Mouse (Mus musculus) embryonic facial prominence, embryonic 13.5 days (tissue): ENCODE data around the gene Sqor. TPM values are rescaled to one million over a fixed set of nuclear protein-coding genes. Genes with fewer than 3 reads are reported as not detected.
A peak's percentile ranks its signal among the peaks of the same experiment; 100 is the strongest.

ENCODE experiments used
- ATAC-seq: fragments of 200-750 bp; cut with Nextera tagmentation; 2 replicates; pipeline ENCODE4 v1.8.0; 2017; ENCODE audit warnings: low read depth; ENCODE audit not compliant: insufficient number of reproducible peaks, insufficient read depth, low FRiP score, low TSS enrichment
- H3K27ac ChIP-seq: fragments of 300-500 bp; sonication (generic); 2 replicates; pipeline ENCODE4 v1.5.1; 2015; ENCODE audit warnings: moderate library complexity, mild to moderate bottlenecking, inconsistent platforms
- H3K27me3 ChIP-seq: fragments of 300-500 bp; sonication (generic); 2 replicates; pipeline ENCODE4 v1.6.1; 2015; ENCODE audit warnings: mild to moderate bottlenecking, inconsistent platforms
- H3K36me3 ChIP-seq: fragments of 300-500 bp; sonication (generic); 2 replicates; pipeline ENCODE4 v1.6.1; 2015; ENCODE audit warnings: mild to moderate bottlenecking, inconsistent platforms
- H3K4me1 ChIP-seq: fragments of 300-500 bp; sonication (generic); 2 replicates; pipeline ENCODE4 v1.6.1; 2015; ENCODE audit warnings: inconsistent platforms
- H3K4me2 ChIP-seq: fragments of 300-500 bp; sonication (generic); 2 replicates; pipeline ENCODE4 v1.6.1; 2015; ENCODE audit warnings: moderate library complexity, mild to moderate bottlenecking, inconsistent platforms
- H3K4me3 ChIP-seq: fragments of 300-500 bp; sonication (generic); 2 replicates; pipeline ENCODE4 v1.5.1; 2015; ENCODE audit warnings: mild to moderate bottlenecking, inconsistent platforms
- H3K9ac ChIP-seq: fragments of 300-500 bp; sonication (generic); 2 replicates; pipeline ENCODE4 v1.6.1; 2015; ENCODE audit warnings: mild to moderate bottlenecking, inconsistent platforms
- H3K9me3 ChIP-seq: fragments of 300-500 bp; sonication (generic); 2 replicates; pipeline ENCODE4 v1.6.1; 2016; ENCODE audit warnings: inconsistent platforms
- WGBS: fragments of 180-500 bp; shearing (Covaris S2); methylation state at CpG from one replicate; pipeline ENCODE4 v1.1.7; 2015; ENCODE audit warnings: mixed read lengths; 5-methylcytosine and 5-hydroxymethylcytosine counted together
- polyA plus RNA-seq: library from polyadenylated mRNA; unstranded; fragments of >200 nt; fragmentation: Nextera tagmentation; extraction: Ambion mirVana; gene quantifications from 2 replicates; pipeline ENCODE4 v1.2.1, GENCODE M21; 2015

Sqor gene
- polyA plus RNA-seq, 1 experiment from 2014 or later, result 4.7 TPM

GRCm38 (mm10) chr2:122786167-122786566 is 21.1 kb downstream of the Sqor start:
- no peaks in the 10 kb centered on the region for H3K4me1 ChIP-seq
- no peak overlapping the region for H3K9ac ChIP-seq
- no peak overlapping the region for H3K4me2 ChIP-seq
- no peak overlapping the region for H3K4me3 ChIP-seq
- WGBS, result 67% methylated on average over 2 of the region's 2 CpGs
- no peak for ATAC-seq
- H3K27me3 ChIP-seq, result no peaks in the 10 kb centered on the region
- H3K27ac ChIP-seq, result no peak overlapping the region
- no peaks in the 10 kb centered on the region for H3K9me3 ChIP-seq
- H3K36me3 ChIP-seq, result no peaks in the 10 kb centered on the region

- Histone ChIP-seq H3K4me2 (no peak overlapping the region), H3K36me3 (no peaks in the 10 kb centered on the region), H3K4me1 (no peaks in the 10 kb centered on the region), H3K9me3 (no peaks in the 10 kb centered on the region), H3K27me3 (no peaks in the 10 kb centered on the region), H3K9ac (no peak overlapping the region), H3K27ac (no peak overlapping the region), H3K4me3 (no peak overlapping the region)
- WGBS, result 73% methylated on average over 7 of the region's 7 CpGs
- ATAC-seq, result no peak
These were observed 24.3 kb downstream of the Sqor start for GRCm38 (mm10) chr2:122789311-122789710.

- H3K36me3 ChIP-seq, result no peaks in the 10 kb centered on the region
- H3K27ac ChIP-seq, result no peak overlapping the region
- no peak overlapping the region for H3K4me3 ChIP-seq
- no peaks in the 10 kb centered on the region for H3K4me1 ChIP-seq
- no peaks in the 10 kb centered on the region for H3K9me3 ChIP-seq
- no peaks in the 10 kb centered on the region for H3K27me3 ChIP-seq
- no peak for ATAC-seq
- WGBS, result 53% methylated on average over 6 of the region's 6 CpGs
- H3K9ac ChIP-seq, result no peak overlapping the region
- H3K4me2 ChIP-seq, result no peak overlapping the region
These were observed 24.7 kb downstream of the Sqor start for GRCm38 (mm10) chr2:122789730-122790129.

DNA sequence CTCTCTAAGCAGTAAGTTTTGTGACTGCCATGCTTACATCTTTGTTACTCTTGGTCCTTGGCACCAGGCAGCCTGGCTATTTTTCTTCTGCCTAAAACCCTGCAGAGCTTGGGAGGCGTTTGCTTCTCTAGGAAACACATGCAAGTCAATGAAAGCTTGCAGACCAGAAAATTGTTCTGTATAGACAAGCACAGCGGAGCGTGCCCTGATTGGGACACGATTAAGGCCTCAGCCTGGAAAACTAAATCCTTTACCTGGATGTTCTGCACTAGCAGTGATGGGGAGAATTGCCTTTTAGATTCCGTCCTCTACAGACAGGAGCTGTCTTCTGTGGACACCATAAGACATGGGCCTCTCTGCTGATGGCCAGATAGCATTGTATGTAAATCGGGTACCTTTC is 39.4 kb downstream of the Sqor start:
- WGBS, result 82% methylated on average over 6 of the region's 6 CpGs
- Histone ChIP-seq H3K27me3 (no peaks in the 10 kb centered on the region), H3K27ac (no peak overlapping the region), H3K9ac (no peak overlapping the region), H3K4me2 (no peak overlapping the region), H3K4me3 (no peak overlapping the region), H3K4me1 (no peaks in the 10 kb centered on the region), H3K36me3 (no peaks in the 10 kb centered on the region), H3K9me3 (no peaks in the 10 kb centered on the region)
- no peak for ATAC-seq

DNA sequence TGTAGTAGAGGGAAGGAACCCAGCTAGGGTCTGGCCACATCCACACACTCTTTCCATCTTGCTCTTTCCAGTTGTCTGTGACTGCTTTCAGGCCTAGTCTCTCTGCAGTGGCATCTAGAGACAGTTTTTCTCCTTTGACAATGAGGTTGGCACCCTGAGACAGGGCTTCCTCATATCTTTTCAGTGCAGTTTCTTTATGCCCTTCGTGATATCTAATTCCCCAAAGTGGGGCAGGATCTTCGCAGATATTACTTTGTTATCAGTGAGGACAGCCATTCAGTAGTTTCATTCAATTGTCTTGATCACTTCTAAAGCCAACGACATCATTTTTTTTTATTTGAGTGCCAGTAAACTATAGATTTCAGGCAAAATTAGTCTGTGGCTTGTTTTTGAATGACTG is 41.0 kb downstream of the Sqor start:
- no peak for ATAC-seq
- H3K27me3 ChIP-seq, result no peaks in the 10 kb centered on the region
- no peak overlapping the region for H3K4me3 ChIP-seq
- H3K4me2 ChIP-seq, result no peak overlapping the region
- WGBS, result 90% methylated on average over 3 of the region's 3 CpGs
- H3K36me3 ChIP-seq, result no peaks in the 10 kb centered on the region
- no peaks in the 10 kb centered on the region for H3K9me3 ChIP-seq
- H3K9ac ChIP-seq, result no peak overlapping the region
- H3K4me1 ChIP-seq, result no peaks in the 10 kb centered on the region
- H3K27ac ChIP-seq, result no peak overlapping the region

DNA sequence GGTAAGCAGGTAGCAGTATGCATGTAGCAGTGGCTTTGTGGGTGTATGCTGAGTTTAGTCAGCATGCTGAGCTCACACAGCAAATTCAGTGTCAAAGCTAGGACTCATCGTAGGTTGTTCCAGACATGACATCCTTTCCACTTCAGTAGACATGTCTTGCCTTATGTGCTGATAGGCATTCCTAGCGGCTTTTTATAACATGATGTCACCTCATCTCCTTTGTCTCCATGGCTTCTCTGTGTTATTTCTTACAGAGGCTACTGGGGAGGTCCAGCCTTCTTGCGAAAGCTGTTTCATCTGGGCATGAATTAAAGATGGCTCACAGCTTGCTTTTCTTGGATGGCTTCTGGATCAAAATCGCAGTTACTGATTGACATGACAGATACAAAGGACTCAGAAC is 44.0 kb downstream of the Sqor start:
- 85% methylated on average over 4 of the region's 4 CpGs for WGBS

GRCm38 (mm10) chr2:122816986-122817385 is 51.9 kb downstream of the Sqor start:
- Histone ChIP-seq H3K9ac (no peak overlapping the region), H3K27me3 (no peaks in the 10 kb centered on the region), H3K9me3 (no peaks in the 10 kb centered on the region), H3K4me2 (no peak overlapping the region), H3K27ac (no peak overlapping the region), H3K36me3 (no peaks in the 10 kb centered on the region), H3K4me1 (no peaks in the 10 kb centered on the region), H3K4me3 (no peak overlapping the region)
- WGBS, result 70% methylated on average over 2 of the region's 2 CpGs
- no peak for ATAC-seq

More for the DNA sequence above, 44.0 kb downstream of the Sqor start:
- no peaks in the 10 kb centered on the region for H3K36me3 ChIP-seq
- no peaks in the 10 kb centered on the region for H3K27me3 ChIP-seq
- no peak overlapping the region for H3K4me3 ChIP-seq
- ATAC-seq, result no peak
- no peak overlapping the region for H3K27ac ChIP-seq
- no peak overlapping the region for H3K9ac ChIP-seq
- no peaks in the 10 kb centered on the region for H3K4me1 ChIP-seq
- no peak overlapping the region for H3K4me2 ChIP-seq
- H3K9me3 ChIP-seq, result no peaks in the 10 kb centered on the region

- Histone ChIP-seq H3K27ac (no peak overlapping the region), H3K4me1 (peaks cover 7% of the 10 kb centered on the region), H3K4me2 (no peak overlapping the region), H3K9ac (no peak overlapping the region), H3K4me3 (no peak overlapping the region), H3K36me3 (no peaks in the 10 kb centered on the region), H3K27me3 (no peaks in the 10 kb centered on the region), H3K9me3 (no peaks in the 10 kb centered on the region)
- ATAC-seq, result no peak
- WGBS, result 68% methylated on average over 2 of the region's 2 CpGs
These were observed 56.2 kb downstream of the Sqor start for GRCm38 (mm10) chr2:122821246-122821645.

DNA sequence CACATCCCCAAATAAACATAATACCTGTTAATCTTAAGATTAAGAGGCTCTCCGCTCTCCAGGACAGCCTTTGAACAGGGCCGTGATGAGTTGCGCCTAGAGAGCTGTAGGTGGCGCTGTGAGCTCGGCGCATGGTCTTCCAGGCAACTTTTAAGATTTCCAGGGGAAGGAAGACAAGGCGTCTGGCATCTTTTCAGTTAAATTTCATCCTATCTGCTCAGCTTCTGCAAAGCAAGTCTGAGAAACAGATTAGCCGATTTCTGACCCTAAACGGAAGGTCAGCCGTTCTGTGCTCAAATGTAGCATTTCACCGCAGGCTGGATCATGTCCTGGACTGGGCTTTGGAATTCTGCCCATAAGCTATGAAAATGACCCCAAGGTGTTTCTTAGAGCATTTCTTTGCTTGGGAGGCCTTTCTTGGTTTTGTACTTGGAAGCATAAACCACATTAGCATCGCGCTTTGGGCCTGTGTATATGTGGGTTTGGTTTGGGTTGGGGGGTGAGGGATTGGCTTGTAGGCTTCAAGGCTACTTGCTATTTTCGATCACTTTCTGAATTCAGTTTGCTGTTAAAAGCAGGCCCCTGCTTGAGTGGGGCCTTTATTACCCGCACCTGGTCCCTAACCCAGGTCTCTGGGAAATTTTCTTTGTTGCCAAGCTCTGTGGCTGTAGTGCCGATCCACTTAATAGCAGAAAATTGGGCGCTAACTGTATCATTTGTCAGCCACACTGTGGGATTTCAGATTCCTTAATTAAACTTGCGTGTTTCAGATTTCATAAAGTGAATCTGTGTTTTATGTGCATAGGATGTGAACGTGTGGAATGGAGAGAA is 60.6 kb downstream of the Sqor start:
- Histone ChIP-seq H3K9ac (no peak overlapping the region), H3K27ac (no peak overlapping the region), H3K4me1 (peaks cover 7% of the 10 kb centered on the region), H3K27me3 (no peaks in the 10 kb centered on the region), H3K4me3 (no peak overlapping the region), H3K4me2 (peak overlapping the region; percentile 41), H3K36me3 (no peaks in the 10 kb centered on the region), H3K9me3 (no peaks in the 10 kb centered on the region)
- WGBS, result 33% methylated on average over 19 of the region's 19 CpGs
- ATAC-seq, result no peak

DNA sequence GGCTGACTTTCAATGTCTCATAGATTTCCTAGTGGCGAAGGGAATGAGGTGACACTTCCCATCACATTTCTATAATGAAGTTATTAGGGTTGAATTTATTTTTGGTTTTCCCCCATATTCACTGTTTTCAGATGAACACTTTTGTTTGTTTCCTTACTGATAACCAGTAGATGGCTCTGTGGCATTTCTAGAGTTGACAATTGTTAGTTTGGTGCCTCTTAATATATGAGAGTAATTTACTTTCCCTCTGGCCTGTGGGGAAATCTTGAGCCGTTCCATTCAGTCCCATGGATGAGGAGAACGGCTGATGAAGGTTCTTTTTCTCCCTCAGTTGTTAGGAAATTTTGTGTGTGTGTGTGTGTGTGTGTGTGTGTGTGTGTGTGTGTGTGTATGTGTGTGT is 61.3 kb downstream of the Sqor start:
- Histone ChIP-seq H3K4me1 (peaks cover 7% of the 10 kb centered on the region), H3K36me3 (no peaks in the 10 kb centered on the region), H3K27ac (no peak overlapping the region), H3K4me2 (no peak overlapping the region), H3K9me3 (no peaks in the 10 kb centered on the region), H3K27me3 (no peaks in the 10 kb centered on the region), H3K4me3 (no peak overlapping the region), H3K9ac (no peak overlapping the region)
- WGBS, result 59% methylated on average over 3 of the region's 3 CpGs
- ATAC-seq, result no peak

- no peak overlapping the region for H3K4me2 ChIP-seq
- H3K27me3 ChIP-seq, result no peaks in the 10 kb centered on the region
- no peaks in the 10 kb centered on the region for H3K4me1 ChIP-seq
- no peaks in the 10 kb centered on the region for H3K9me3 ChIP-seq
- no peak overlapping the region for H3K27ac ChIP-seq
- no peak; the same call in 1 of the 2 replicates for ATAC-seq
- no peaks in the 10 kb centered on the region for H3K36me3 ChIP-seq
- no peak overlapping the region for H3K9ac ChIP-seq
- H3K4me3 ChIP-seq, result no peak overlapping the region
- WGBS, result 62% methylated on average over 4 of the region's 4 CpGs
These were observed 89.6 kb downstream of the Sqor start for GRCm38 (mm10) chr2:122854636-122855035.

GRCm38 (mm10) chr2:122855354-122855753 is 90.3 kb downstream of the Sqor start:
- H3K27me3 ChIP-seq, result no peaks in the 10 kb centered on the region
- no peak overlapping the region for H3K4me3 ChIP-seq
- no peak overlapping the region for H3K27ac ChIP-seq
- H3K4me2 ChIP-seq, result no peak overlapping the region
- no peaks in the 10 kb centered on the region for H3K36me3 ChIP-seq
- 77% methylated on average over 3 of the region's 3 CpGs for WGBS
- H3K9ac ChIP-seq, result no peak overlapping the region
- no peaks in the 10 kb centered on the region for H3K4me1 ChIP-seq
- ATAC-seq, result no peak
- H3K9me3 ChIP-seq, result no peaks in the 10 kb centered on the region
